Mouse (Mus musculus) adipocyte (in vitro differentiated cells): ENCODE results near the gene Kalrn.
"Not testable (repeated sequence)": the region's sequence is repeated elsewhere in the genome, so short reads cannot be mapped to it uniquely, and the experiment has no call there.

Source experiments
- DNase-seq: peaks from one replicate; pipeline ENCODE4 v3.0.0-alpha.2; 2016; ENCODE audit warnings: low spot score

The Kalrn gene

GRCm38 (mm10) chr16:34110840-34111625 lies 462.3 kb downstream of the Kalrn start:
- no peak for DNase-seq

- DNase-seq, result no peak
These were observed 468.9 kb downstream of the Kalrn start for GRCm38 (mm10) chr16:34104427-34104826.

DNA sequence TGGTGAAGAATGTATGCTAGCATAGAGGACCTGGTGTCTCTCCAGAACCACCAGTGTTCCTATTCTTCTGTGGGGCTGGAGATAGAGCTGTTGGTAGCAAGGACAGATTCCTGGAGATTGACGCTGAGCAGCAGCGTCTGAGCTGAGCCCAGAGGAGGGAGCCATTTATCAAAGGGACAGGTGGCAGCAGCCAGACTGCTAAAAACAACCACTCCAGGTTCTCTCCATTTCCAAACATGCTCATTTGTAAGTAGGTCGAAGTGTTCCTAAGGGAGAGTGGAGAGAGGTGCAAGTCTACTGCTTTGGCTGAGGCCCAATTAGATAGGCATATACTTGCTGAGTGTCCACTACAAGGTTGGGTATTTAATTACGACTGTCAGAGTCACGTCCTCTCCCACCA lies 470.6 kb downstream of the Kalrn start:
- no peak for DNase-seq

- no peak for DNase-seq
These were observed 473.5 kb downstream of the Kalrn start for GRCm38 (mm10) chr16:34099795-34100194.

DNA sequence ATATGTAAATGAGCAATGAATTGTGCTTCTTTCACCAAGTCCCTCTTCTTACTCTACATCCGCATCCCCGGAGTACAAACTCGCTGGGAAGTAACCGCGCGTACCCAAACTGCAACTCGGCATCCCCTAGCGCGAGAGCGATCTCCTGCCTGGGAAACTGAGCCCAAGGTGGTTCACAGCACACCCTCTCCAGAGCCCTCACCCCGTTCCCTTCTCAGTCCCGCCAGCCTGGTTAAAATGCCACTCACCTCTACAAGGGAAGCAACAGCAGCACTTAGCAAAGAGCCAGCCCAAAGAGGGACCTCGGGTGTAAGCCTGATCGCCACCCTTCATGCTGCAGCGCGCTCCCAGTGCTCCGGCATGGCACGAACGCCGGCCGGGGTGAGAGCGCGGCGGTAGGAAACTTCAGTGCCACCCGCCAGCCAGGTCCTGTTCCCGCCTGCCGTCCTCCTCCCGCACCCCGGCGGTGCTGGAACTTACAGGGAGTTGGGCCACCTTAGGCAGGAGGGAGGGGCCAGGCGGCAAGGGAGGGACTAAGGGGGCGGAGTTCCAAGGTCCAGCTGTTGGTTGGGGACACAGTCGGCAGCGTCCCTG lies 477.7 kb downstream of the Kalrn start:
- DNase-seq, result no peak

- no peak for DNase-seq
These were observed 478.3 kb downstream of the Kalrn start for GRCm38 (mm10) chr16:34095093-34095465.

GRCm38 (mm10) chr16:34094446-34095092 lies 478.8 kb downstream of the Kalrn start:
- no peak for DNase-seq

DNA sequence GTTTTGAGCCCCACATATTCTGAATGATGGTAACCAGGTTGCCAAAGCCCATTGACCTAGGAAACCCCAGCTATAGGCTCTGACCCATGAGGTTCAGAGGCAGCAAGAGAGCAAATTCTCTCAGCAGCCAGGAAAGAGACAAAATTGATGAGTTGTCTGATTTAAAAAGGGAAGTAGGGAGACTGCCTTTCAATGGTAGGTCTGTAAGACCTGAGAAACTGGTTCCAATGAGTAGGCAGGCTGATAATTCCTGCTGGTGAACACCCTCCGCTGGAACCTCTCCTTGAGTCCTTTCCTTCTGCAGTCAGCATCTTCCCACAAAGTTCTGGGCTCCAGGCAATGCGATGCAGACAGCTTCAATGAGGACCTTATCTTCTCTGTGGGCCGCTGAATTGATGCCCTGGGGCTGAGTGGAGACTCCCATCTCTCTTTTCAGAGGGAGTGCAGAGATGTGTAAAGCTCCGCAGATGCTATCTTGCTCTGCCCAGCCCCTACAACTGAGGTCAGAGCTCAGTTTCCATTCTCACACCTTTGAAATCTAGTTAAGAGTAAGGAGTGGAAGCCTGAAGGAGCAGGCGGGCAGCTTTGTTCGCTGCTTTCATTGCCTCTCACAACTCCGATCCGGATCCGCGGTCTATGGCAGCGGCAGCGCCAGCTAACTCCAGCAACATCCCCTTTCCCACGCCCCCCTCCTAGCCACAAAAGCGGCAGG lies 479.4 kb downstream of the Kalrn start:
- DNase-seq, result no peak

GRCm38 (mm10) chr16:34089528-34090095 lies 483.7 kb downstream of the Kalrn start:
- DNase-seq, result no peak

- no peak for DNase-seq
These were observed 484.3 kb downstream of the Kalrn start for GRCm38 (mm10) chr16:34089022-34089421.

DNA sequence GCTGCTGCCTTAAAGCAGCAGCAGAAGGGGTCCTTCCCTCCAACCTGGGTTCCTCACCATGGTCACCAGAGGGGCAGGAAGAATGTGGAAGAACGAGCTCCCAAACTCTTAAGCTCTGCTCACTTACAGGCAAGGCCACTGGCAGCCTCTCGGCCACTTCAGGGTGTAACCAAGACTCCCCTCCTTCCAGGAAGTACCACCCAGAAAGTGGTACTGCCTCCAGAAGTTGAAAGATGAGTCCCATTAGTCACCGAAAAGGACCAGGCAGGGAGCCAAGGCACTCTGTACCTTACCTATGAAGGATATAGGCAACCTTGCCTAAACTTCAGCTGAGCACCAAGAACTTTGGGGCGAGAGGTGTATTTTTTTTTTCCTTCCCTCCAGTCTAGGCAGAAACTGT lies 485.0 kb downstream of the Kalrn start:
- no peak for DNase-seq

- DNase-seq, result no peak
These were observed 489.0 kb downstream of the Kalrn start for GRCm38 (mm10) chr16:34084135-34084920.

- peak; percentile 49 for DNase-seq
These were observed 490.6 kb downstream of the Kalrn start for GRCm38 (mm10) chr16:34082494-34083469.

- peak; percentile 79 for DNase-seq
These were observed 491.5 kb downstream of the Kalrn start for GRCm38 (mm10) chr16:34081683-34082438.

- not testable (repeated sequence) for DNase-seq
These were observed 492.0 kb downstream of the Kalrn start for GRCm38 (mm10) chr16:34081314-34081682.

- DNase-seq, result no peak
These were observed 492.5 kb downstream of the Kalrn start for GRCm38 (mm10) chr16:34080818-34081217.

GRCm38 (mm10) chr16:34079511-34079910 lies 493.8 kb downstream of the Kalrn start:
- no peak for DNase-seq

DNA sequence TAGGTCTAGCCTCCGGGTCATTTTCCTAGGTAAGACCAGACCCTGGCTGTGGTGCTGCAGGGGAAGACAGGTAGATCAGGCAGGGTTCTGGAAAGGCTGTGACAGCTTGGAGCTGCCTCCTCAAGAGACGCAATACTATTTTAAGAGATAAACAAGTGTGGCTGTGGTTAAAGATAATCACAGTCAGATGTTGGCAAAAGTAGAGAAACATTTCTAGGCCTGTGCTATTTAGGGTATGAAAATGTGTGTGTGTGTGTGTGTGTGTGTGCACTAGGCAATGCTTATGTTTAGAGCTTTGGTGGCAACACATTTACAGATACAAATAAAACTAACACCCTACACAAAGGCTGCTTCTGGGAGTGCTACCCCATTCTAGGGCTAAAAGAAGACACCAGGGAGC lies 494.6 kb downstream of the Kalrn start:
- peak; percentile 36 for DNase-seq

DNA sequence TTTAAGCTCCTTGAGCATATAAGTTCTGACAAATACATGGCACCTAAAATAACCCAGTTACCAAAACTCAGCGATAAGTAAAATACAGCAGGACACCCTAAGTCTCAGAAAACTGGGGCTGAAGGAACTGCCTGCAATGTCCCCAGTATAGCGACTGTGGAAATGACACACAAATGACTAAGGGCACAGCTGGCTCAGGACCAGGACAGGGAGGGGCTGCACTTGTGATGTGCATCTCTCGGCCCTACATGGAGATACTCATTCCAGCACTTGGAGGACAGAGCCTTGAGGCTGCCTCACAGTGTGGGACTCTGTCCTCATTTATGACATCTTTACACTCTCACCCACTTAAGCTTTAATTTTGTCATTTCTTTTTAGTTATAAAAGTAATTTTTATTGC lies 497.2 kb downstream of the Kalrn start:
- DNase-seq, result no peak

DNA sequence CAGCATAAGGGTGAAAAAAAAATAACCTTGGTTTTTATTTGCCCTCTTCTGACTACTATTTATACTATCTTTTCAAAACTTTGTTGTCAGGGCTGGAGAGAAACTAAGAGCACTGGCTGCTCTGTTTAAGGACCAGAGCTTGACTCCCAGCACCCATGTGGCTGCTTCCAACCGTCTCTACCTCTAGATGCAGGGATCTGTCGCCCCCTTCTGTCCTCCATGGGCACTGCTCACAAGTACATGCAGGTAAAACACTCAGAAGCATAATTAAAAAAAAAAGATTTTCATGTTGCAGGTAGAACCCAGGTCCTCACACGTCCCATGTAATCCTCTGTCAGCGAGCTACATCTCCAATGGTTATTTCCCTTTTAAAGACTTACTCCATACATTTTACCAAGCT lies 499.4 kb downstream of the Kalrn start:
- DNase-seq, result no peak
